Mouse (Mus musculus) heart, embryonic 12.5 days (tissue): ENCODE results near the gene Chil1. TPM values are rescaled to one million over a fixed set of nuclear protein-coding genes. Genes with fewer than 3 reads are reported as not detected.

Experiments
- ATAC-seq: fragments of 200-750 bp; cut with Nextera tagmentation; 2 replicates; pipeline ENCODE4 v1.8.0; 2017; ENCODE audit warnings: moderate TSS enrichment, moderate library complexity; ENCODE audit not compliant: insufficient number of reproducible peaks, low FRiP score
- H3K27ac ChIP-seq: fragments of 300-500 bp; sonication (generic); 2 replicates; pipeline ENCODE4 v1.5.1; 2016; ENCODE audit warnings: mild to moderate bottlenecking, moderate library complexity; ENCODE audit not compliant: poor library complexity, severe bottlenecking
- H3K27me3 ChIP-seq: fragments of 300-500 bp; sonication (generic); replicated peaks from 2 replicates; pipeline ENCODE4 v1.6.1; 2016; ENCODE audit warnings: mild to moderate bottlenecking, moderate library complexity
- H3K36me3 ChIP-seq: fragments of 300-500 bp; sonication (generic); 2 replicates; pipeline ENCODE4 v1.6.1; 2016; ENCODE audit warnings: mild to moderate bottlenecking, moderate library complexity
- H3K4me1 ChIP-seq: fragments of 300-500 bp; sonication (generic); replicated peaks from 2 replicates; pipeline ENCODE4 v1.6.1; 2016; ENCODE audit warnings: mild to moderate bottlenecking
- H3K4me2 ChIP-seq: fragments of 300-500 bp; sonication (generic); 2 replicates; pipeline ENCODE4 v1.6.1; 2016; ENCODE audit warnings: mild to moderate bottlenecking, moderate library complexity
- H3K4me3 ChIP-seq: fragments of 300-500 bp; sonication (generic); 2 replicates; pipeline ENCODE4 v1.5.1; 2016; ENCODE audit warnings: mild to moderate bottlenecking
- H3K9ac ChIP-seq: fragments of 300-500 bp; sonication (generic); 2 replicates; pipeline ENCODE4 v1.6.1; 2016; ENCODE audit warnings: mild to moderate bottlenecking, moderate library complexity
- H3K9me3 ChIP-seq: fragments of 300-500 bp; sonication (generic); replicated peaks from 2 replicates; pipeline ENCODE4 v1.6.1; 2016; ENCODE audit warnings: mild to moderate bottlenecking, moderate library complexity
- WGBS: fragments of 180-500 bp; shearing (Covaris S2); methylation state at CpG from one replicate; pipeline ENCODE4 v1.1.7; 2016; 5-methylcytosine and 5-hydroxymethylcytosine counted together
- polyA plus RNA-seq: library from polyadenylated mRNA; unstranded; fragments of >200 nt; fragmentation: Nextera tagmentation; extraction: Ambion mirVana; gene quantifications from 2 replicates; pipeline ENCODE4 v1.2.1, GENCODE M21; 2016

Gene Chil1
- polyA plus RNA-seq, 1 experiment from 2014 or later: 1.3 TPM

- WGBS: 80% methylated on average over 5 of the region's 5 CpGs
These were observed 37.6 kb downstream of the Chil1 start for GRCm38 (mm10) chr1:134219608-134220007.

DNA sequence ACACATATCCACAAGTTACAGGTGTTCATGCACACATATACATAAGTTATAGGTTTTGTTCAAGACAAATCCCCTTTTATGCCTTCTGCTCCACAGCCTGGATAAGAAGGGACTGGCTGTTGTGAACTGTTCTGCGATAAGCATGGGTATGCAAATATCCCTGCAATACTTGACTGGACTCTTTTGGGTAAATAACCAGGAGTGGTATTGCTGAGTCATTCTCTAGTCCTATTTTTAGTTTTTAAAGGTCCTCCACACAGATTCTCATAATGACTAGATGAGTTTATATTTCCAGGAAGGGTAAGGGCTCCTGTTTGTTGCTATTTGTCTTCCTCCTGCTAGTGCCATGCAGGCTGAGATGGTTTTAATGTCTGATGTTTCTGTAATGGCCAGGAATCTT lies 39.2 kb downstream of the Chil1 start:
- no peak overlapping the region for H3K27ac ChIP-seq
- 81% methylated on average over 1 of the region's 1 CpGs for WGBS

More at GRCm38 (mm10) chr1:134219608-134220007, 37.6 kb downstream of the Chil1 start:
- Histone ChIP-seq H3K4me3 (no peak overlapping the region), H3K4me2 (no peak overlapping the region), H3K4me1 (peaks cover 58% of the 10 kb centered on the region), H3K36me3 (no peaks in the 10 kb centered on the region), H3K27ac (no peak overlapping the region), H3K27me3 (peaks cover 14% of the 10 kb centered on the region; the same call in 1 of the 2 replicates), H3K9me3 (no peaks in the 10 kb centered on the region), H3K9ac (no peak overlapping the region)
- no peak for ATAC-seq

DNA sequence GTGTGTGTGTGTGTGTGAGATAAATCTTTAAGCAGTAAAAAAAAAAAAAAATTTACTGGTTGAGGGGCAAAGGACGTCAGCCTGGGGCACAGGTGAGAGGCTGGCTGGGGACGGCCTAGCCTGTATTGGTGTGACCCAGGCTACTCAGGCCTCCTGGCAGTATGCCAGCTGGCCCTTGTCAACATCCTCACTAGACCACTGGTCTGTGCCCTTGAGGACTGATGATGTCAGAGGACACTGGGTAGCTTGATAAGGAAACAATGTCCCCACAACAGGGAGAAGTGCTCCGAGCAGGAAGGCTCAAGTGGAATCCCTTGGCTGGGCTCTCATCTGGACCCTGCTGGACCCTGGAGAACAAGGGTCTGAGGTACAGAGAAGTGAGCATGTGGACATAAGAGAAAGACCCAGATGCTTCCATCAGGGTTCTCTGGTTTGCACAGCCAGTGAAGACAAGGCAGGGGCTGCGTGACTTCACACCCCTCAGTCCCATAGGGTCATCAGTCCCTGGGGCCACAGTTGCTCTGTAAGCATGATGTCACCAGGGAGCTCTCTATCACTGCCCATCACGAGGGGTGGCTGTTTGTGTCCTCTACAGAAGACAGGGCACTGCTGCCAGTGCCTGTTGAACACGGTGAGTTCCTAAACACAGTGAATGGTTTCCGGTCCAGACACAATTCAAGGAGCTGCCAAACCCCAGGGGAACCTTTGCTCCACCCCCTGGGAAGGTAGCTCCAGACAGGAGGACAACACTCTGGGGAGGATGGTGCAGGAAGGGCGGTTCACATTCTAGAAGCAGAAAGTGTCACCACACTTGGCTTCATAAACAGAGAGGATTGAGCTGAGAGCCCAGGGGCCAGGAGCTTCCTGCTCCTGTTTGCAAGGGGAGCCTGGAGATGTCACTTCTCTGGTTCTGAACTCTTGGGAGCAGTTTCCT lies 40.4 kb downstream of the Chil1 start:
- Histone ChIP-seq H3K4me3 (no peak overlapping the region), H3K9me3 (no peaks in the 10 kb centered on the region), H3K4me2 (peak overlapping the region; percentile 30), H3K27me3 (peaks cover 22% of the 10 kb centered on the region; the same call in 1 of the 2 replicates), H3K4me1 (peaks cover 50% of the 10 kb centered on the region), H3K9ac (0 out of 2 replicates have a peak overlapping the region, but pooled peaks have one; percentile 23), H3K27ac (peak overlapping the region; percentile 73), H3K36me3 (no peaks in the 10 kb centered on the region)
- WGBS: 26% methylated on average over 8 of the region's 8 CpGs
- ATAC-seq: peak; percentile 92

More for the DNA sequence above, 39.2 kb downstream of the Chil1 start:
- no peak overlapping the region for H3K4me2 ChIP-seq
- H3K4me3 ChIP-seq: no peak overlapping the region
- peaks cover 53% of the 10 kb centered on the region for H3K4me1 ChIP-seq
- H3K36me3 ChIP-seq: no peaks in the 10 kb centered on the region
- peaks cover 14% of the 10 kb centered on the region; the same call in 1 of the 2 replicates for H3K27me3 ChIP-seq
- ATAC-seq: peak; percentile 19; the same call in 1 of the 2 replicates
- H3K9ac ChIP-seq: no peak overlapping the region
- no peaks in the 10 kb centered on the region for H3K9me3 ChIP-seq

GRCm38 (mm10) chr1:134224649-134225227 lies 42.8 kb downstream of the Chil1 start:
- H3K27me3 ChIP-seq: peaks cover 18% of the 10 kb centered on the region; the same call in 1 of the 2 replicates
- H3K9me3 ChIP-seq: no peaks in the 10 kb centered on the region
- H3K9ac ChIP-seq: no peak overlapping the region
- WGBS: 77% methylated on average over 12 of the region's 12 CpGs
- no peak for ATAC-seq
- peaks cover 41% of the 10 kb centered on the region for H3K4me1 ChIP-seq
- H3K4me3 ChIP-seq: no peak overlapping the region
- H3K4me2 ChIP-seq: no peak overlapping the region
- H3K36me3 ChIP-seq: no peaks in the 10 kb centered on the region
- H3K27ac ChIP-seq: no peak overlapping the region

DNA sequence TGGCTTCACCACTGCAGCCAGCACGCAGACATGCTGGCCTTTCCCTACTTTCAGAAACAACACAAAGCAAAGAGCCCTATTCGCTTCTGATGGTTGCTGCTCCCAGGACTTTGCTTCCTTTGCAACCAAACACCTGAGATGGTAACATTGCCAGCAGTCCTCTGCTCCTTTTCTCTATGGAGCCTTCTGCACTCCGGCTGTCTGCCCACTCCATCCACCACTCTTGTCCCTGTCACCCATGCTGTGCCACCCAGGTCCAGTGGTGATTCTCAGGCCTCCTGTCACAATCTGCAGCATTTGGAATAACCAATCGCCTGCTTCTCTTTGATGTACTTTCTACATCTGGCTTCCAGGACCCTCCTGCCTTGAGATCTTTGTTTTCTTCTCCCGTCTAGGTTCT lies 43.4 kb downstream of the Chil1 start:
- WGBS: 86% methylated on average over 5 of the region's 5 CpGs
- H3K9me3 ChIP-seq: no peaks in the 10 kb centered on the region

DNA sequence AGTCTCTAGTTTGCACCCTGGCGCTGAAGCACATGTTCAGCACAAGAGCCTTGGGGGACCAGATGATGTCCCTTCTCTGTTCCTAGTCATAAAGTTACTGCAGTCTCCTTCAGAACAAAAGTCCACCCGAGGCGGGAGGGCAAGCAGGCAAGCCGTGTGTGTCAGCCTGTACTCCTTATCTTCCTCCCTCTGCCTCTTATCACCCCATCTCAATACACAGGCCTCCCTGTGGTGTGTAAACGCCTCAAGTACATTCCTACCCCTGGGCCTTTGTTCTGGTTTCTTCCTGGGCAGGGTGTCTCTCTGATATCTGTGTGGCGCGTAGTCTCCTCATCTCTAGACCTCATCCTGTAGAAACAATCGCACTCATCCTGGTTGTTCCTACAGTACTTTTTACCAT lies 44.8 kb downstream of the Chil1 start:
- ATAC-seq: no peak
- peaks cover 46% of the 10 kb centered on the region for H3K4me1 ChIP-seq
- peaks cover 18% of the 10 kb centered on the region; the same call in 1 of the 2 replicates for H3K27me3 ChIP-seq
- H3K27ac ChIP-seq: no peak overlapping the region
- no peak overlapping the region for H3K4me2 ChIP-seq
- 0 out of 2 replicates have a peak overlapping the region, but pooled peaks have one; percentile 18 for H3K9ac ChIP-seq
- H3K4me3 ChIP-seq: no peak overlapping the region
- no peaks in the 10 kb centered on the region for H3K9me3 ChIP-seq
- 50% methylated on average over 8 of the region's 8 CpGs for WGBS
- no peaks in the 10 kb centered on the region for H3K36me3 ChIP-seq

More for the DNA sequence above, 43.4 kb downstream of the Chil1 start:
- Histone ChIP-seq H3K9ac (no peak overlapping the region), H3K4me3 (no peak overlapping the region), H3K27me3 (peaks cover 18% of the 10 kb centered on the region; the same call in 1 of the 2 replicates), H3K4me2 (no peak overlapping the region), H3K36me3 (no peaks in the 10 kb centered on the region), H3K4me1 (peaks cover 48% of the 10 kb centered on the region), H3K27ac (no peak overlapping the region)
- ATAC-seq: no peak

DNA sequence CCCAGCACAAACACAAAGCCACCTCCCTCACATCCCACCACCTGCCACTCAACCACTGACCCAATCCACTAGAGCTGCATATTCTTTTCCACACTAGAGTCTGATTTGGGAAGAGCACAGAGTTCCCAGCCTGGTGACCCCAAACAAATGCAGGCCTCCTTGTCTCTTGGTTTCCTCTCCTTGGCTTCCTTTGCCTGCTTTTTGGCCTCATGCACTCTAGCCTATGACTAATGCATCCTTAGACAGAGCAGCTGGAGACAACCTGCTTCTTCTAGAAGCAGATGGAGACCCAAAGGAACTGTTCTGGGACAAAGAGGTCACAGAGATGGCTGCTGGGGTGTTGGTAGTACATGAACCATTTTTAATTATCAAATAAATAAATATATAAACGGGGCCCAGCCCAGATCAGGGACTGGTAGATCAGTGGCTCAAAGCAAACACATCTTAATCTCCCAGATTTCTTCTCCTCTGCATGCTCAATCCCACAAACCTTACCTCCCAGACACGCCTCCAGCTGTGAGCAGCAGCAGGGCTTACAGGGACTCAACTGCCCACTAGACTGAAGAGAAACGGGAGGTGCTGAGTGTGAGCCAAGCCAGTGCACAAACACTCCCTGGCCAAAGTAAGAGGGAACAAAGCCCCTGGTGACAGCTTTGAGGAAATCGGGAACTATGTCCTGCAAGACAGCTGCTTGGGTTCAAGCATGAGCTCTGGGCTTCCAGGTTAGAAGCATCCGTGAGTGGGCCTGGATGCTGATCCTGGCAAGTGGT lies 48.0 kb downstream of the Chil1 start:
- 53% methylated on average over 5 of the region's 5 CpGs for WGBS
- Histone ChIP-seq H3K27ac (no peak overlapping the region), H3K4me3 (no peak overlapping the region), H3K9me3 (no peaks in the 10 kb centered on the region), H3K9ac (no peak overlapping the region), H3K36me3 (no peaks in the 10 kb centered on the region), H3K4me2 (no peak overlapping the region), H3K4me1 (peaks cover 53% of the 10 kb centered on the region), H3K27me3 (peaks cover 29% of the 10 kb centered on the region)
- ATAC-seq: no peak

- H3K4me1 ChIP-seq: peaks cover 59% of the 10 kb centered on the region
These were observed 48.8 kb downstream of the Chil1 start for GRCm38 (mm10) chr1:134230638-134231228.

GRCm38 (mm10) chr1:134231270-134231669 lies 49.3 kb downstream of the Chil1 start:
- no peak for ATAC-seq
- WGBS: 78% methylated on average over 3 of the region's 3 CpGs
- no peak overlapping the region for H3K27ac ChIP-seq
- no peak overlapping the region for H3K9ac ChIP-seq
- peaks cover 37% of the 10 kb centered on the region for H3K27me3 ChIP-seq
- H3K4me1 ChIP-seq: peaks cover 61% of the 10 kb centered on the region
- no peaks in the 10 kb centered on the region for H3K36me3 ChIP-seq
- H3K9me3 ChIP-seq: no peaks in the 10 kb centered on the region
- H3K4me2 ChIP-seq: no peak overlapping the region
- H3K4me3 ChIP-seq: no peak overlapping the region

More at GRCm38 (mm10) chr1:134230638-134231228, 48.8 kb downstream of the Chil1 start:
- no peaks in the 10 kb centered on the region for H3K36me3 ChIP-seq
- no peak for ATAC-seq
- H3K9me3 ChIP-seq: no peaks in the 10 kb centered on the region
- H3K4me3 ChIP-seq: no peak overlapping the region
- H3K27ac ChIP-seq: no peak overlapping the region
- H3K9ac ChIP-seq: no peak overlapping the region
- WGBS: 79% methylated on average over 10 of the region's 10 CpGs
- peaks cover 32% of the 10 kb centered on the region for H3K27me3 ChIP-seq
- no peak overlapping the region for H3K4me2 ChIP-seq

DNA sequence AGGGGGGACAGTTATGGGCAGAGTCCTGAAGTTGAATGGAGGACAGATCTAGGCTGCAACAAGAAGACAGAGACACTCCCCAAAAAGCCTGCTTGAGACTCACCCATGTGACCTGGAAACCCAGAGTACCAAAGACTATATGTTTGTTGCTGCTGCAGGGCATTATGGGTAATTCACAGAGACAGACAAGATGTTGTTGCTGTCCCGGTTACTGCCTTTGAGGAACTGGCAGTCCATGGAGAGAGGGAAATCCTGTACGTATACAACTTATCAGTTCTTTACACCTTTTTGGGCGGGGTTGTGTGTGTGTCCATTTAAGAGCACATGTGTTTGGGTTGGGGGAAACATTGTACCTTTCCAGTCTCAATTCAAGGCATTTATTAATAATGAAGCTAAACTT lies 49.7 kb downstream of the Chil1 start:
- H3K4me2 ChIP-seq: no peak overlapping the region
- no peak for ATAC-seq
- H3K27ac ChIP-seq: no peak overlapping the region
- no peak overlapping the region for H3K9ac ChIP-seq
- no peaks in the 10 kb centered on the region for H3K9me3 ChIP-seq
- peaks cover 38% of the 10 kb centered on the region for H3K27me3 ChIP-seq
- H3K4me3 ChIP-seq: no peak overlapping the region
- 69% methylated on average over 3 of the region's 3 CpGs for WGBS
- H3K4me1 ChIP-seq: peaks cover 58% of the 10 kb centered on the region
- no peaks in the 10 kb centered on the region for H3K36me3 ChIP-seq
